Mouse (Mus musculus): ENCODE measurements around the gene Raet1e. TPM values are rescaled to one million over a fixed set of nuclear protein-coding genes. Genes with fewer than 3 reads are reported as not detected.
A peak's percentile ranks its signal among the peaks of the same experiment; 100 is the strongest.
"Not testable (repeated sequence)": the region's sequence is repeated elsewhere in the genome, so short reads cannot be mapped to it uniquely, and the experiment has no call there.

Raet1e gene
- under 1 TPM in 1 of 2 experiments, not detected in 1; 0.24 TPM for total RNA-seq (2021)
- long read RNA-seq, experiment 1, partial matches to known transcripts, result 0 of 1 reads
- long read RNA-seq, experiment 1, other reads (novel, unspliced or antisense), result 0 of 1 reads
- long read RNA-seq, experiment 2, partial matches to known transcripts, result 0 of 2 reads
- long read RNA-seq, experiment 2, other reads (novel, unspliced or antisense), result 2 of 2 reads

DNA sequence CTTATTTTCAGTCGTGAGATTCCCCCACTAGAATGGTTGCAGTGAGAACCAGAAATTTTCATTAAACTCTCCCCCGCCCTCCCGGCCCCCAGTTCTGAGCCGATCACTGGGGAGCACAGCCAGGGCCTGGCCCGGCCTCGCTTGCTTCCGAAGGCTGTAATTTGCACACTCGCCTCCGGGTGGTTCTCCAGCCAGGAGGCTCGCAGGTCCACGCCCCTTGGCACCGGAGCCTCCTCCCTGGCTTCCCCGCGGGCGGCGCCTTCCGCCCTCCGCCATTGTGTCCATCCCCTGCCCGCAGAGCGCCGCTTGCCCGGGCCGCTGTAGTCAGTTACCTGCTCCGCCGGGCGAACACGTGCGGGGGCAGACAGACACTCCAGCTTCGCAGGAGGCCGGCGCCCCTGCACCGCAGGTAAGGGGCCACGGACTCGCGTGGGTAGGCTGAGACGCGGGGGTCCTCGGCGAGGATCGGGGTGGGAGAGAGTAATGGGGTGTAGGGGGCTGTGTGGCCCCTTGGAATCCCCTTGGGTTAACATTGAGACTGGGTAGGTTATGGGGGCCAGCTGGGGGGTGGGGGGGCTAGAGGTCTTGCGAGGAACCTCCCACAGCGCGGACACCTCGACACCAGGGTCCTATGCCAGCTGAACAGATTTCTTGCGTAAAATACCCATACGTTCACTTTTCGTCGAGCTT is at the start of gene Raet1e, which contains the start of gene H60b:
Raet1e (plus strand) TSS at position 260 of the 690 bp plus-strand sequence.
H60b (plus strand) TSS at position 277 of the 690 bp plus-strand sequence.
- DNase-seq, result peak; percentile 52 to 73
- intact Hi-C loops (cut with DNase I), result loop anchor here (5.0 kb wide), 1 partner anchor 121 kb away; no protein-coding TSS in a partner anchor

DNA sequence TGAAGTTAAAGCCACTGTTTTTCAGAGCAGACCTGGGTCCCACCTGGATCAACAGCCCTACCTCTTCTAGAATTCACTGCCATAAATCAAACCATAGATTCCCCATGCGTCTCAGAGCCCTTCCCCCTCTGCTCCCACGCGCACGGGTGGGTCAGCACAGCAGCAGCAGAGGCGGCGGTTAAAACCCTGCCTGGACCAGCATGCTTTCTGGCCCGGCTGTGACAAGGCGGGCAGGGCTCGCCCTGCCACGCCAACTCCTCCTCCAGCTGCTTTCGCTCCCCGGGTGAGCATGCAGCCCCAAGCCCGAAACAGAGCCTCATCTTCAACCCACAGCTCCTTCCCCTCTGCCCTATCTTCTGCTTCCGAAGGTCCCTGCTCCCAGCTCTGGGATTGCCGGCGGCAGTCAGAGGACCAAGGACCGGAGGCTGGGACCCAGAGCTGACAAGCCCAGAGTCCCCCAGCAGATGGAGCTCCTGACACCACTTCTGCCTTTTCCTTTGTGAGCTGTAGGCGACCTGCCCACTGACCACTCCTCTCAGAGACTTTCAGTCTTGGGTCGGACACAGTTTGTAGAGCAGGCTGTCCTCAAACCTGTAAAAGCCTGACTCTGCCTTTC is 17.6 kb upstream of the Raet1e start:
- intact Hi-C loops (cut with DNase I), result loop anchor here (2.0 kb wide), 1 partner anchor 22 kb away; no protein-coding TSS in a partner anchor
- DNase-seq, result peak; percentile 80 to 84

DNA sequence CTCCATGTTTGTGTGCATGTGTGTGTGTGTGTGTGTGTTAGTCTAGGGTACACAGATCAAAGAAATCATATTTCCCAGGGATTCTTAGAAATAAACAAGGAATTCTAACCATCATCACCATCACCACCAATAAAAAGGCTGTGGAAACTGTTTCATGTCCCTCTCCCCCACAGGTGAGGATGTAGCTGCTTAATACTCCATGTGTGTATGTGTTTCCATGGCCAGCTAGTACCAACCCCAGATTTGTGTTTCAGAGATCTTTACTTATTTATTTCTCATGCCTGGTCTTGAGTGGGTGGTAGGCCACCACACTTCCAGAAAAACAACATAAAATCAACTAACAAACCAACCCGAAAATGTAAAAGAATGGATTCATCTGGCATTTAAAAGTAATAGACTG is 16.2 kb upstream of the Raet1e start:
- intact Hi-C loops (cut with DNase I); DNase-seq: not testable (repeated sequence)

DNA sequence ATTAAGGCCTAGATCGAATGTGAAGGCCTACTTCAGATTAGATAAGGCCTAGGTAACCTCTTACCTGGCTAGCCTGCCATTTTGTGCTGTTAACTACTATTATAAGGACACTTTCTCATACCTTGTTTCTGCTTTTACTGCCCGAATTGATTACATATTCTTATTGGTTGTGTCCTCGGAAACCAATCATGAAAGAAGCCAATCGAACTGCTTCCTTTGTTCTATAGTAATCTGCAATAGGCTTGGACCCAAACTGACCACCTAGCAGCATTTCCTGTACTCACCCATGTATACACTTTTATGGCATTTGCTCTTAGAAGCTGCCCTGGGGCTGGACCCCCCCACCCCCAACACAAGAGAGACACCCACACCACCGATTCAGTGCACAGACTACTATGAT is 15.4 kb upstream of the Raet1e start:
- intact Hi-C loops (cut with DNase I), result no loop called here
- DNase-seq, result no peak

DNA sequence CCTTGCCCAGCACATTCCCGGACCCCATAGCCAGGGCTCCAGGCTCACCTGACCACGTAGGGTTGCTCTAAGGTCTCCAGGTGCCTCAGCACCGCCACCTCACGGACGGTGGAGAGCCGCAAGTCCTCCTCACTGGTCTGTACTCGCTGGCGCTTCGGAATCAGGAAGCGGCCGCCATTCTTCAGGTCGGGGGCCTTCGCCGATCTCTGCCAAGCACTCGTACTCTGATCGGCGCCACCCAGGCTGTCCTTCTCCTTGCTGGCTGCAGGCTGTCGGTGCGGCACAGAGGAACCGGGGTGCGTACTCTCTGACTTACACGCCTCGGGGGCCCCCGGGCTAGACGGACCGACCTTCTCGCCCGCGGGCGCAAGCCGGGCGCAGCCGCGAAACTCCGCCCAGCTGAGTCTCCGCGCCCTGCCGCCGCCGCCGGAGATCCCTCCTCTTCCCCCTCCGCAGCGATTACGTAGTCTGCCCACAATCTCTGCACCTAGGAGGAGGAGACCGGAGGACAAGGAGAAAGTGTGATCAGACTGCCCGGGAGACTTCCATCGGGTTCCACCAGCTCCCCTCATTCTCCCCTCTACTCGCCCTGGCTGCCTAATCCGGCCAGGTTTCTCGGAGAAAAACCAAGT is 9.8 kb upstream of the Raet1e start:
- intact Hi-C loops (cut with DNase I), result no loop called here
- DNase-seq, result peak; percentile 77 to 80

DNA sequence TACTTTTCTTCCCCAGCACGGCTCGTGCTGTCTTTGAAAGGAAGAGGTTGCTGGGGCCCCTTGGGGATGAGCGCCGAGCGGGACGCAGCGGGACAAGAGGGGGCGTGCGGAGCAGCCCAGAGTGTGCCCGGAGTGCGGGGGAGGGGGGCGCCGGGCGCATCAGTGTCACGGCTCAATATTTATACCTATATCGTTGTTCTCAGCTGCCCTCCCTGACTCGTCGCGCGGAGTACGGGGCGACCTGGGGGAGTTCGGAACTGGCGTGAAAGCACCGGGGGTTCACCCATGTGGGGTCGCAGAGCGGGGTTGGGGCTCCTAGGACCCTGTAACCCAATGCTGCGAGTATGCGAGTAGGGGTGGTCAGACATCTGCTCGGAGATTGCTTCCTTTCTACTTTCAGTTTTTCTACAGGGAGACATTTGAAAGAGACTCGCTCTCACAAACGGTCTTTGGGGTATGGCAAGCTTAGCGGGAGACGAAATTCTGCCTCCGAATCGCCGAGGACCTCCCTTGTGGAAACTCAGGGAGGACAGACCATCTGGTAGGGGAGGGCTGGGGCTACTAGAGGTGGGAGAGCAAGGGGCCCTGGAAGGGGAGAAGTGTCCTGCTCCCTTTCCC is 9.2 kb upstream of the Raet1e start, which contains the start of gene E030030I06Rik:
E030030I06Rik (minus strand) TSS at position 198 of the 618 bp plus-strand sequence.
- peak in 1 of 2 experiments; percentile 24 for DNase-seq
- intact Hi-C loops (cut with DNase I), result no loop called here

DNA sequence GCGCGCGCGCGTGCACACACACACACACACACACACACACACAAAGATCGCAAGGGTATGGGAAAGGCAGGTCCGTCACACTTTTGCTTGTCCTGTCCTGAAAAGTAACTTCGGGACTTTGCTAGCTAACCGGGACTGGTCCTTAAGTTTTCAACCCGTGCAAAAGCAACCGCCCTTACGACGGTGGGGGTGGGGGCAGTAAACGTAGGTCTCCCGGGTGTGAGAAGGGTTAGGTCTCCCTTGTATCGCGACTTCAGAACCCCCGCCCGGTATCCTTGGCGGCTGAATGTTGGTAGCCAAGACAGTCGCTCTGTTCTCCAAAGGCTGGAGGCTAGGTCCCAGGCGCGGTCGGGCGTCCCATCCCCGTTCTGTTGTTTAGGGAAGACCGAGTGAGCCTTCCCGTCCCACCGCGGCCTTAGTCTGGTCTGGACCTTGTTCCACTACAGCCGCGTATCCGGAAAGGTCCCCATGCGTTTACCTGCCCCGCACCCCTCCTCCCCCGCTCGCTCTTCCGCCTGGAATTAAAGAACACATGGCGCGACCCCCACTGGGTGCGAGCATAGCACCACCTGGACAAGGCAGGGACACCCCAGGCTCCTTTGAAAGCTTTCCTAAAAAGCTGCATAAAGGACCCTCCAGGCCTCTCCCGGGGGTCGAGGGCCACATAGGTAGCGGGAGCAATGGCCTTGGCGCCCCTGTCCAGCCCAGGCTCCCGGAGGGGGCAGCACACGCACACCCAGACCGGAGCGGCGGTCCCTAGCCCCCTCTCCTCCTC is 8.5 kb upstream of the Raet1e start:
- intact Hi-C loops (cut with DNase I), result no loop called here
- DNase-seq, result peak in 1 of 2 experiments; percentile 17

DNA sequence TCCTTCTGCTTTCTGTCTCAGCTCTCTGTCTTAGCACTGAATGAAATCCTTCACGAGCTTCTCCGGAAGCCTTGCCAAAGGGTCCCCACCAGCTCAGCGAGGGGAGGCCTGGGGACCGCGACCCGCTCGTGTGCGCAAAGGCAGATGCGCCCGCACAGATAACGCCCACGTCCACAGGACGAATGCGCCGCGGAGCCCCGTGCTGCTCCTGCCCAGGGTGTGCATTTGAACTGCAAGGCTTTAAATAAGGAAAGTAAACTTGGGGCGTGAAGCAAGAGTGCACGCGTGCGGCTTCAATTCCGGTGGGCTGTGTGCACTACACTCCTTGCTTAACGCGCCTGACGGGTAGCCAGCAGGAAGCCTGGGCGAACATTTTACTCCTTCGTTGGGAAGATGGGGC is 7.8 kb upstream of the Raet1e start:
- DNase-seq, result no peak
- intact Hi-C loops (cut with DNase I), result no loop called here

DNA sequence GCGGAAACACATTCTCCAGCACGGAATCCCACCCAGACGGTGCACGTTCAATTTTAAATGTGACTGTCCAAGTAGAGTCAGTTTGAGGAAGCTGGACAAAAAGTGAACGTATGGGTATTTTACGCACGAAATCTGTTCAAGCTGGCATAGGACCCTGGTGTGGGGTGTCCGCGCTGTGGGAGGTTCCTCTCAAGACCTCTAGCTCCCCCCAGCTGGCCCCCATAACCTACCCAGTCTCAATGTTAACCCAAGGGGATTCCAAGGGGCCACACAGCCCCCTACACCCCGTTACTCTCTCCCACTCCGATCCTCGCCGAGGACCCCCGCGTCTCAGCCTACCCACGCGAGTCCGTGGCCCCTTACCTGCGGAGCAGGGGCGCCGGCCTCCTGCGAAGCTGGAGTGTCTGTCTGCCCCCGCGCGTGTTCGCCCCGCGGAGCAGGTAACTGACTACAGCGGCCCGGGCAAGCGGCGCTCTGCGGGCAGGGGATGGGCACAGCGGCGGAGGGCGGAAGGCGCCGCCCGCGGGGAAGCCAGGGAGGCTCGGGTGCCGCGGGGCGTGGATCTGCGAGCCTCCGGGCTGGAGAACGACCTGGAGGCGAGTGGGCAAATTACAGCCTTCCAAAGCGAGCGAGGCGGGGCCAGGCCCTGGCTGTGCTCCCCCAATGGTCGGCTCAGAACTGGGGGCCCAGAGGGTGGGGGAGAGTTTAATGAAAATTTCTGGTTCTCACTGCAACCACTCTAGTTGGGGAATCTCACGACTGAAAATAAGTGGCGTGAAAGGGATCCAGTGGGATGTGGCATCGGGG is 7.1 kb upstream of the Raet1e start:
- intact Hi-C loops (cut with DNase I); DNase-seq: not testable (repeated sequence)

DNA sequence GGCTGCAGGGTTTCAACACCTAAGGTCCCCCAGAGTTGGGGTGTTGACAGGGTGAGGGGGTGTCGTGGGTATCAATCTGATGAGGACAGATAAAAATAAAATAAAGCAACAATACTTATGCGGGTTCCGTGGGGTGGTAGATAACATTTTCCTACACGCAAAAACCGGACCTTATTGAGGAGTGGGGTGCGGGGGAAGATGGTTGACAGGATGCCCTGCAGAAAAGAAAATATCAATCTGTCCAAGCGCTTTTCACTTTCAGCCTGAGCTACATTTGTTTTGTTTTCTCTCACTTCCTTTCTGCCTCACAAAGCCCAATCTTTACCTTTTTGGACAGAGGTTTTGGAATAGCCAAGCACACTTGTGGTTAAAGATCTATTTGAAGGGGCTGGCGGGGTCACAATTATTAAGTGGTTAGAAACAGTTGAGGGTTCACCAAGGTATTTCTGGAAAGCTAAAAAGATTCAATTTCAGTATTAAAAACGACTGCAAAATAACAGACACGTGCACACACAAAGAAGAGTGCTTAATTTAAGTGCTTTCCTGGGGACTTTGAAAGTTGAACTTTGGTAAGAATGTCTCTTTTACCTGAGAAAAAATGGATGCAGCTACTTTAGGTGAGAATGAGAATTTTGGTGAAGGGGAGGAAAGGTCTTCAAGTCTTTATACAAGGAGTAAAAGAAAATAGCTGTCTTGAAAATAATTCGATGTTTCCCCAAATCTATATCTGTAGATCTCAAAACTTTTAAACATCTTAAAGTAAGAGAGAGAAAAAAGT is 6.3 kb upstream of the Raet1e start:
- intact Hi-C loops (cut with DNase I), result not testable (repeated sequence)

DNA sequence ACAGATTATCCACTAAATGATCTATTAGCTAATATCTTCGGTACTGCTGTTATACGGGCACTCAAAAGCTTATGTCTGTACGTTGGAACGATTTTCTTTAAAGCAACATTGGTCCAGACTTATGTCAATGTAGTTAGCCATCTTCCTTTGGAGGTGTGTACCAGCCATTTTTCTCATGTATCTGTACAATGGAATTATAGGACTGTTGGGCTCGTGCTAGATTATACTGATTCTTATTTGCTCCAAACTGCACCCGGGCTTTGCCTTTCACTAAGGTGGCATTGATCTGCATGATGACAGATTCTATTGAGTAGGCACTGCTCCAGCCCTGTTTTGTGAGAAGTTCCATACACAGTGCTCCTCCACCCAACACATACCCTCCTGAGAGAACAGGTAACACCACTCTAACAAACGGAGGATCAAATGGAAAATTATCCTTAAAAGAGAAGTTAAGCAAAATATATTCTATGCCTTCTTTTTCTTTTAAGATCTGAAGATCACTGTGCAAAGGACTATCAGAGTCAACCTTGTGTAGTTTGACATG is 5.2 kb upstream of the Raet1e start:
- intact Hi-C loops (cut with DNase I); DNase-seq: not testable (repeated sequence)

More for the DNA sequence above, 6.3 kb upstream of the Raet1e start:
- DNase-seq, result not testable (repeated sequence)

DNA sequence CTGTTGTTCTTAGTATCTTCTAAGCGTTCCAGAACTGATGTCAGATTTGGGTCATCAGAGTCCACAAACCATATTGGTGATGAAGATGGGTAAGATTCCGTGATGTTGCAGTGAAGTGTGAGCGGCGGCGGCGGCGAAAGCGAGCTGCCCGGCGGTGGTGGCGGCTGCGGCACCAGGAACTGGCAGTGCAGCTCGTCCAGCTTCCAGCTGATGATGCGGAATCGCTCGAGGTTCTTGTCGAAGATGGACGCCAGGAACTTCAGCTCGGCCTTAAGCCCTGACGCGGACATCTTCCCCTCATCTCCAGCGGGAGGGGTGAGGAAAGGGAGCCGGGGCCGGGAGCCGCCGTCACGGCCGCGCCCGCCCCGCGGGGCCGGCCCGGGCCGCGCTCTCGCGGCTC is 4.2 kb upstream of the Raet1e start:
- intact Hi-C loops (cut with DNase I), result not testable (repeated sequence)

DNA sequence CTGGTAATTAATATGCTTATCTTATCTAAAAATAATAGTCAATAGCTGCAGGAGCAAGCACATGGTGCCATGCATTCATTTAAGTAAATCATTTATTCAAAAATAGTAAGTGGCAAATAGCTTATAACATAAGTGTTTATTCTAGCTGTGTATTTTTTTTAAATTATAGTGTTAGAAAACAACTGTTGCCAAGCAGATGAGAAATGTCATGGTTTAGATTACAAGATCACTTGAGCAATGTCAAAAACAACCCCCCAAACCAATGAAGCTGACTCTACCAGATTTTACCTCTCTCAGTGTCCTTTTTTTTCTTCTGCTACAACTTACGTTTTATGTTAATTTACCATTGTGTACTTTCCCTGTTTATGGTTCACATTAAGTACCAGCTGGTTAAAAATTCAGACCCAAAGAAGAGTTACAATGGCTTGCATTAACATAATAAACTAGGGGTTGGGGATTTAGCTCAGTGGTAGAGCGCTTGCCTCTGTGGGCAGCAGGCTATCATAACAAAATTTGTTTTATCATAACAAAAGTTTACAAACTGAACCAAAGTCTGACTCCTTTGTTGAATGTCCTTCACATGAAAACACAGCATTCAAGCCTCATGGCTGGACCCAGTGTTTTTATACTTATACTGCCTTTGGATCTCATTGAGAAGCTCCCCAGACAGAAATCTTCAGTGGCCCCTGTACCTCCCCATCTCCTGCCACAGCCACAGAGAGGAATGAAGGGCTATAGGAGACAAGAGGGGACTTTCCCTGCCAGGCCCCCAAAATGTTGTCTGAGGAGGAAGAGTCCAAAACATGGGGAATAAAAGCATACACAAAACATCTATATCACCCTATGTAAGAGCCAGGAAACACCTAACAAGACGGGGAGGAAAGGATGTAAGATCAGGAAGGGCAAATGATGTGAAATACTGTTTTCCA is 3.2 kb upstream of the Raet1e start:
- intact Hi-C loops (cut with DNase I), result loop anchor here (5.0 kb wide), 1 partner anchor 118 kb away; no protein-coding TSS in a partner anchor

More for the DNA sequence above, 4.2 kb upstream of the Raet1e start:
- DNase-seq, result not testable (repeated sequence)

DNA sequence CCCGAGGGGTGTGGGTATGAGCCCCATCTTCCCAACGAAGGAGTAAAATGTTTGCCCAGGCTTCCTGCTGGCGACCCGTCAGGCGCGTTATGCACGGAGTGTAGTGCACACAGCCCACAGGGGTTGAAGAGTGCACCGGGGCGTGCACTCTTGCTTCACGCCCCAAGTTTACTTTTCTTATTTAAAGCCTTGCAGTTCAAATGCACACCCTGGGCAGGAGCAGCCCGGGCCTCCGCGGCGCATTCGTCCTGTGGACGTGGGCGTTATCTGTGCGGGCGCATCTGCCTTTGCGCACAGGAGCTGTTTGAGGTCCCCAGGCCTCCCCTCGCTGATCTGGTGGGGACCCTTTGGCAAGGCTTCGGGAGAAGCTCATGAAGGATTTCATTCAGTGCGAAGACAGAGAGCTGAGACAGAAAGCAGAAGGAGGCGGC is 777 bp downstream of the Raet1e start:
- intact Hi-C loops (cut with DNase I), result loop anchor here (5.0 kb wide), 1 partner anchor 122 kb away; no protein-coding TSS in a partner anchor
- DNase-seq, result no peak

More for the DNA sequence above, 3.2 kb upstream of the Raet1e start:
- no peak for DNase-seq

DNA sequence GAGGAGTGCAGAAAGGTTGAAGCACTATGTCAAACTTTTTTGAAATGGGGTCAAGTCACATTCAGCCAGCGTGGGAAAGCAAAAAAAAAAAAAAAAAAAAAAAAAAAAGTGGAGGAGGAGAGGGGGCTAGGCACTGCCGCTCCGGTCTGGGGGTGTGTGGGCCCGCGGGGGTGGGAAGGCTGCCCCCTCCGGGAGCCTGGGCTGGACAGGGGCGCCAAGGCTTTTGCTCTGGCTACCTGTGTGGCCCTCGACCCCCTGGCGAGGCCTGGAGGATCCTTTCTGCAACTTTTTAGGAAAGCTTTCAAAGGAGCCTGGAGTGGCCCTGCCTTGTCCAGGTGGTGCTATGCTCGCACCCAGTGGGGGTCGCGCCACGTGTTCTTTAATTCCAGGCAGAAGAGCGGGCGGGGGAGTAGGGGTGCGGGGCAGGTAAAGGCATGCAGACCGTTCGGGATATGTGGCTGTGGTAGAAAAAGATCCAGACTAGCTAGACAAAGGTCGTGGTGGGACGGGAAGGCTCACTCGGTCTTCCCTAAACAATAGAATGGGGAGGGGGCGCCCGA is 1.3 kb downstream of the Raet1e start:
- DNase-seq, result no peak
- intact Hi-C loops (cut with DNase I), result loop anchor here (5.0 kb wide), 2 partner anchors 122 to 777 kb away; no protein-coding TSS in a partner anchor

DNA sequence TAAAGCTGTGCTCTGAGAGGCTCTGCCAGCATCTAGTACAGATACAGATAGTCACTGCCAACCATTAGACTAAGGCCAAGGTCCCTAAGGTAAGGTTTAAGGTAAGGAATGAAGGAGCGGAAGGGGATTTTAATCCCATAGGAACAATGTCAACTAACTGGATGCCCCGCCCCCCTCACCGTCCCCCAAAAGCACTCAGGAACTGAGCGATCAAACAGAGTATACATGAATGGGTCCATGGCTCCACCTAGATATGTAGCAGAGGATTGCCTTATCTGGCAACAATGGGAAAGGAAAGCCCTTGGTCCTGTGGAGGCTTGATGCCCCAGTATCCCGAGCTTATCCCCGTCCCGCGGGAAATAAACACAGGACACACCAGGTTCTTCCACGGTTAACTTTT is 4.9 kb downstream of the Raet1e start:
- intact Hi-C loops (cut with DNase I), result loop anchor here (2.0 to 5.0 kb wide), 2 partner anchors 22 to 781 kb away; no protein-coding TSS in a partner anchor

More for the DNA sequence above, 4.9 kb downstream of the Raet1e start:
- not testable (repeated sequence) for DNase-seq

Data from heart, postnatal 14 days (tissue).